Mouse (Mus musculus) layer of hippocampus, adult 8-10 months (tissue): ENCODE results near the gene Adig. TPM values are rescaled to one million over a fixed set of nuclear protein-coding genes. Genes with fewer than 3 reads are reported as not detected.
A peak's percentile ranks its signal among the peaks of the same experiment; 100 is the strongest.

Source experiments
- DNase-seq, 2 experiments: peaks; one replicate each; pipeline ENCODE4 v3.0.0; 2022; ENCODE audit warnings: low spot score in 2 of 2
- total RNA-seq, 4 experiments: library from RNA; stranded (reverse); gene quantifications; 2 replicates each; pipeline ENCODE4 v1.2.4; 2022

The Adig gene
- not detected for total RNA-seq

- no peak for DNase-seq
Observed at GRCm38 (mm10) chr2:158501836-158502812, at the start of gene Adig. Gene Adig (plus strand): TSS chr2:158502612.

GRCm38 (mm10) chr2:158456451-158456850 lies 46.0 kb upstream of the Adig start:
- no peak for DNase-seq

GRCm38 (mm10) chr2:158457610-158458009 lies 44.8 kb upstream of the Adig start:
- no peak for DNase-seq

GRCm38 (mm10) chr2:158462450-158462849 lies 40.0 kb upstream of the Adig start:
- no peak for DNase-seq

- no peak for DNase-seq
Observed at GRCm38 (mm10) chr2:158474159-158474558, 28.3 kb upstream of the Adig start.

GRCm38 (mm10) chr2:158477640-158478039 lies 24.8 kb upstream of the Adig start:
- DNase-seq = no peak

GRCm38 (mm10) chr2:158498457-158498856 lies 4.0 kb upstream of the Adig start:
- no peak for DNase-seq

- no peak for DNase-seq
Observed at GRCm38 (mm10) chr2:158503226-158503625, 814 bp downstream of the Adig start.

- DNase-seq = no peak
Observed at GRCm38 (mm10) chr2:158503671-158504070, 1.3 kb downstream of the Adig start.

GRCm38 (mm10) chr2:158506475-158506874 lies 4.1 kb downstream of the Adig start:
- DNase-seq = no peak

GRCm38 (mm10) chr2:158507046-158507445 lies 4.6 kb downstream of the Adig start:
- DNase-seq = no peak

GRCm38 (mm10) chr2:158510665-158511064 lies 8.3 kb downstream of the Adig start:
- no peak for DNase-seq

GRCm38 (mm10) chr2:158512528-158512927 lies 10.1 kb downstream of the Adig start, which contains the start of gene Arhgap40:
Gene Arhgap40 (plus strand): TSS chr2:158512796.
- no peak for DNase-seq

GRCm38 (mm10) chr2:158513821-158514336 lies 11.5 kb downstream of the Adig start:
- DNase-seq = no peak

- no peak for DNase-seq
Observed at GRCm38 (mm10) chr2:158518583-158518982, 16.2 kb downstream of the Adig start.

GRCm38 (mm10) chr2:158519071-158519470 lies 16.7 kb downstream of the Adig start:
- DNase-seq = no peak

GRCm38 (mm10) chr2:158519800-158520199 lies 17.4 kb downstream of the Adig start:
- DNase-seq = no peak

- no peak for DNase-seq
Observed at GRCm38 (mm10) chr2:158523060-158523459, 20.6 kb downstream of the Adig start.

GRCm38 (mm10) chr2:158524129-158524860 lies 21.9 kb downstream of the Adig start:
- no peak for DNase-seq

- DNase-seq = peak in 1 of 2 experiments; percentile 65
Observed at GRCm38 (mm10) chr2:158534090-158534489, 31.7 kb downstream of the Adig start.

- no peak for DNase-seq
Observed at GRCm38 (mm10) chr2:158534559-158534958, 32.1 kb downstream of the Adig start.
